Mouse (Mus musculus): ENCODE data around the gene Gipc3.

- TF ChIP-seq CTCF (IDR thresholded peaks at IDR 0.05; ENCODE audit: control insufficient read depth, insufficient read depth, insufficient replicate concordance, low read depth, low read length): no peak
- no peak for TF ChIP-seq POLR2A (IDR thresholded peaks at IDR 0.05; ENCODE audit: control insufficient read depth, low read depth, low read length)
Observed at GRCm38 (mm10) chr10:81392781-81393185, 49.7 kb upstream of the Gipc3 start, which contains the start of gene Smim24.

All from testis, adult 2 months (tissue).